Mouse (Mus musculus) C2C12 (cell line): Measurements from ENCODE around the gene Ager.

Experiments
- CEBPB ChIP-seq: IDR thresholded peaks from one replicate; pipeline ENCODE4 v1.6.1; 2011; ENCODE audit warnings: low read depth, mild to moderate bottlenecking, control low read depth, moderate library complexity
- CTCF ChIP-seq: IDR thresholded peaks from one replicate; pipeline ENCODE4 v1.5.1; 2011; ENCODE audit not compliant: control insufficient read depth, insufficient read depth, insufficient read length
- MAX ChIP-seq: IDR thresholded peaks from one replicate; pipeline ENCODE4 v1.6.1; 2011; ENCODE audit warnings: mild to moderate bottlenecking, control low read depth
- MYOD1 ChIP-seq: IDR thresholded peaks from one replicate; pipeline ENCODE4 v1.6.1; 2011; ENCODE audit warnings: low read depth; ENCODE audit not compliant: control insufficient read depth, insufficient read length
- MYOG ChIP-seq: IDR thresholded peaks from one replicate; pipeline ENCODE4 v1.6.1; 2011; ENCODE audit not compliant: control insufficient read depth, insufficient read length; ENCODE audit errors: extremely low read depth
- USF1 ChIP-seq: IDR thresholded peaks from one replicate; pipeline ENCODE4 v1.6.1; 2011; ENCODE audit warnings: low read depth, mild to moderate bottlenecking, control low read depth, moderate library complexity

GRCm38 (mm10) chr17:34578070-34578469 lies 19.6 kb upstream of the Ager start:
- TF ChIP-seq CEBPB: no peak
- TF ChIP-seq MYOG: no peak
- TF ChIP-seq MAX: no peak
- no peak for TF ChIP-seq CTCF
- no peak for TF ChIP-seq MYOD1
- no peak for TF ChIP-seq USF1
